Mouse (Mus musculus) bone marrow, adult 2 months (tissue): Measurements from ENCODE around the gene Syde2.

ENCODE experiments used
- CTCF ChIP-seq: fragments of 200-500 bp; IDR thresholded peaks from 2 replicates; pipeline ENCODE4 v1.5.1; 2011; ENCODE audit warnings: low read length, control low read depth; ENCODE audit not compliant: control insufficient read depth, insufficient read depth
- POLR2A ChIP-seq: fragments of 200-500 bp; IDR thresholded peaks from 2 replicates; pipeline ENCODE4 v1.6.1; 2011; ENCODE audit warnings: low read depth, mild to moderate bottlenecking, control low read depth, low read length, borderline replicate concordance; ENCODE audit not compliant: control insufficient read depth

DNA sequence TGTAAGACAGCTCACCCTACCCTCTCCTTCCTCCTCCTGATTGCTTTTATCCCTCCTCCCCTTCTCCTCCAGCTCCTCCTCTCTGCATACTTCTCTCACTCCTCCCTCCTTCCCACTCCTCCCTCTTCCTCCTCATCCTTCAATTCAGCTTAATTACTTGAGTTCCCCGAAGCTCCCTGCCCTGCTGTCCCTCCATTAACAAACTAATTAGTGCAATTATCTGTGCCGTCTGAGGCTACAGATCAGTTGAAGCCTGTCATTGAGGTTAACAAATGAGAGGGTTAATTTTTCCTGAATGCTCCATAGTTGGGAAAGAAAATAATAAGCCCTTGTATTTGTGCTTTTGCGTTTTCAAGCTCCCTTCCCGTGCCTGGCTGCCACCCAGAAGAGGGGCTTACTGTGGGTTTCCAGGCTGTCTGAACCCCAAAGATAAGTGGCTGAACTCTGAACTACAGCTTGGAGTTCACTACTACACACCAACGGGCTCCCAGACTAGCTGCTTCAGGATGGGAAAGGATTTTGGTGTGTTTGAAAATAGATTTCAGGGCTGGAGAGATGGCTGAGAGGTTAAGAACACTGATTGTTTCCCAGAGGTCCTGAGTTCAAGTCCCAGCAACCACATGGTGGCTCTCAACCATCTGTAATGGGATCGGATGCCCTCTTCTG, 40.0 kb upstream of the Syde2 start:
- TF ChIP-seq CTCF (no peak), POLR2A (no peak)
